Mouse (Mus musculus): Measurements from ENCODE around the gene Fryl.

DNA sequence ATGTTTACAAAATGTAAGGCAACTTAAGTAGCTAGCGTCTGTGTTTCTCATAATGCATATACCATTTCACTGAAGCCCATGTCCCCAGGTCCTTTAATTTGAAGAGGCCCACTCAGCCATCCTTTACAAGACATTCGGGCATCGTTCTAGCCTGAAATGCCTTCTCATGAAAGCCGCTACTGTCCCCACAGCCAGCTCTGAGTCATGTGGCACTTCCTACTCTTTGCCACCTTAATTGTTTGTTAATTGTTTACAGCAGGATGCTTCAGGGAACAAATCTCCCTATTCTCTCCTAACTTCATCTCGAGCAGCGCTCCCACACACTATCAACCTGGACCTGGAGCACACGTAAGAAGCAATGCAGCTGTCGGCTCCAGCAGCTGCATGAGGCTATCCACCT is 8.2 kb downstream of the Fryl start:
- no peak for TF ChIP-seq CTCF (IDR thresholded peaks at IDR 0.05; ENCODE audit: borderline replicate concordance, control insufficient read depth, extremely low read depth, insufficient read depth, low read length, poor library complexity)
- no peak for TF ChIP-seq POLR2A (IDR thresholded peaks at IDR 0.05; ENCODE audit: control insufficient read depth, extremely low read depth, insufficient read depth, low read length, poor library complexity)
